Mouse (Mus musculus) heart, adult 2 months (tissue): ENCODE data around the gene Tm4sf5. TPM values are rescaled to one million over a fixed set of nuclear protein-coding genes. Genes with fewer than 3 reads are reported as not detected.

Experiments used
- DNase-seq, 2 experiments: peaks; one replicate each; pipeline ENCODE4 v3.0.0; 2021
- H3K27ac ChIP-seq: fragments of 200-600 bp; 2 replicates; pipeline ENCODE4 v1.8.1; 2022
- H3K27me3 ChIP-seq: fragments of 200-500 bp; 2 replicates; pipeline ENCODE4 v1.6.1; 2012; ENCODE audit warnings: mild to moderate bottlenecking, low read length, inconsistent platforms, mixed read lengths; ENCODE audit not compliant: control insufficient read depth, insufficient read depth
- H3K36me3 ChIP-seq: fragments of 200-500 bp; 2 replicates; pipeline ENCODE4 v1.6.1; 2012; ENCODE audit warnings: low read length, inconsistent platforms; ENCODE audit not compliant: control insufficient read depth, insufficient read depth
- H3K4me1 ChIP-seq: fragments of 200-500 bp; 2 replicates; pipeline ENCODE4 v1.6.1; 2011; ENCODE audit warnings: low read length; ENCODE audit not compliant: control insufficient read depth, insufficient read depth
- H3K4me3 ChIP-seq: fragments of 200-600 bp; 2 replicates; pipeline ENCODE4 v1.8.1; 2022
- H3K79me2 ChIP-seq: fragments of 200-500 bp; replicated peaks from 2 replicates; pipeline ENCODE4 v1.6.1; 2012; ENCODE audit warnings: mild to moderate bottlenecking, inconsistent platforms, low read length, moderate library complexity, mixed read lengths; ENCODE audit not compliant: control insufficient read depth, insufficient read depth
- H3K9ac ChIP-seq: fragments of 200-500 bp; 2 replicates; pipeline ENCODE4 v1.6.1; 2012; ENCODE audit warnings: low read depth, mild to moderate bottlenecking, control low read depth, inconsistent platforms, low read length, mixed read lengths
- CTCF ChIP-seq: fragments of 200-600 bp; IDR thresholded peaks from 2 replicates; pipeline ENCODE4 v1.8.1; 2022; ENCODE audit warnings: antibody characterized with exemption, mild to moderate bottlenecking, moderate library complexity
- EP300 ChIP-seq: fragments of 200-500 bp; IDR thresholded peaks from 2 replicates; pipeline ENCODE4 v1.6.1; 2011; ENCODE audit warnings: low read depth, low read length, control low read depth; ENCODE audit not compliant: insufficient read depth
- POLR2A ChIP-seq: fragments of 200-500 bp; IDR thresholded peaks from 2 replicates; pipeline ENCODE4 v1.6.1; 2011; ENCODE audit warnings: mild to moderate bottlenecking, low read depth, low read length, control low read depth; ENCODE audit not compliant: insufficient read depth
- WGBS: fragments of 180-500 bp; shearing (Covaris S2); methylation state at CpG from one replicate; pipeline ENCODE4 v1.1.7; 2018; 5-methylcytosine and 5-hydroxymethylcytosine counted together
- intact Hi-C: fragments of 180-260 bp; cut with DNase I; formaldehyde crosslinking; loops from one replicate; pipeline ENCODE4 v1.15.1; 2025
- polyA plus RNA-seq: library from polyadenylated mRNA; depleted of rRNA; stranded (reverse); fragments of >200 nt; gene quantifications from 2 replicates; pipeline ENCODE4 v1.2.3, GENCODE M21; 2012; rRNA removed
- total RNA-seq, 2 experiments: library from RNA; stranded (reverse); gene quantifications; 2 replicates each; pipeline ENCODE4 v1.2.3; 2021

The Tm4sf5 gene
- total and polyA plus RNA-seq, 3 experiments, result 1.2 to 1.5 (median 1.3) TPM

DNA sequence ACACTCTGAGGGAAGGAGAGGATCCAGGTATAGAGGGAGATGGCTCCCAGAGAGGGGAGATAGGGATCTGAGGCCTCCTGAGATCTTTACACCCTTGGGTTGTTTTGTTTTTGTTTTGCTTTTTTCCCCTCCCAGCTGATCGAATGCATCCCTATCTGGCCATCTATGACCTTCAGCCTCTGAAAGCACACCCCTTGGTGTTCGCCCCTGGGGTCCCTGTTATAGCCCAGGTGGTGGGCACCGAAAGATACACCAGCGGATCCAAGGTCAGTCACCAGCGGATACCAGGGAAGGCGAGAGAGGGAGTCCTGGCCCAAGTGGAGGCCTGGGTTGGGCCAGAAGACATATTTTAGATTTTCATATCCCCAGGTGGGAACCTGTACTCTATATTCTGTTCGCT, 35.9 kb downstream of the Tm4sf5 start:
- DNase-seq, result no peak
- intact Hi-C loops, result loop anchor here (1.0 to 2.0 kb wide), 2 partner anchors 16 to 64 kb away; partner anchors contain the start of gene Psmb6
- Histone ChIP-seq H3K27ac (peak overlapping the region; percentile 83), H3K4me1 (no peaks in the 10 kb centered on the region; the same call in 1 of the 2 replicates), H3K9ac (peak overlapping the region; percentile 76), H3K79me2 (no peaks in the 10 kb centered on the region), H3K36me3 (no peaks in the 10 kb centered on the region), H3K27me3 (no peaks in the 10 kb centered on the region), H3K4me3 (peak overlapping the region; percentile 70)
- TF ChIP-seq CTCF (no peak), POLR2A (no peak), EP300 (no peak)
- WGBS, result 87% methylated on average over 7 of the region's 7 CpGs

DNA sequence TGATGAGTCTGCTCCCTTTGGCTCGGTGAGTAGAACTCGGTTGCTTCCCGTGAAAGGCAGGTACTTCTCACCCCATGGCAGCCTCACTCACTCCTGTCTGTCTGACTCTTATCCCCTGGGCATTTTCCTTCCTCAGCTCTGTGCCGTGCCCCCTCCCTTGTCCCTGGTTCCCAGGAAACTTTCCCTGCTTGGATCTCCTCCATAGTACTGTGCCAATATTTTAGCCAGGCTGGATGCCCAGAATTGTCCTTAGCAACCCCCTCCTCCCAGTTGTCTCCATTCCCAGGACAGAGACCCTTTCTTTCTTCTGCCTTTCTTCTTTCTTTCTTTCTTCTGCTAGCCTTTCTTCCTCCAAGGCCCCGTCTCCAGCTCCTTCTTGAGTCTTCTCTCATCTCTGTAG, 36.4 kb downstream of the Tm4sf5 start:
- no peak overlapping the region for H3K4me3 ChIP-seq
- intact Hi-C loops, result loop anchor here (2.0 kb wide), 1 partner anchor 17 kb away; the partner anchor contains the start of gene Psmb6
- no peaks in the 10 kb centered on the region; the same call in 1 of the 2 replicates for H3K4me1 ChIP-seq
- no peaks in the 10 kb centered on the region for H3K79me2 ChIP-seq
- DNase-seq, result no peak
- 62% methylated on average over 5 of the region's 5 CpGs for WGBS
- no peak overlapping the region for H3K27ac ChIP-seq
- H3K27me3 ChIP-seq, result no peaks in the 10 kb centered on the region
- no peaks in the 10 kb centered on the region for H3K36me3 ChIP-seq
- TF ChIP-seq POLR2A, result no peak
- no peak for TF ChIP-seq EP300
- TF ChIP-seq CTCF, result no peak
- no peak overlapping the region for H3K9ac ChIP-seq

DNA sequence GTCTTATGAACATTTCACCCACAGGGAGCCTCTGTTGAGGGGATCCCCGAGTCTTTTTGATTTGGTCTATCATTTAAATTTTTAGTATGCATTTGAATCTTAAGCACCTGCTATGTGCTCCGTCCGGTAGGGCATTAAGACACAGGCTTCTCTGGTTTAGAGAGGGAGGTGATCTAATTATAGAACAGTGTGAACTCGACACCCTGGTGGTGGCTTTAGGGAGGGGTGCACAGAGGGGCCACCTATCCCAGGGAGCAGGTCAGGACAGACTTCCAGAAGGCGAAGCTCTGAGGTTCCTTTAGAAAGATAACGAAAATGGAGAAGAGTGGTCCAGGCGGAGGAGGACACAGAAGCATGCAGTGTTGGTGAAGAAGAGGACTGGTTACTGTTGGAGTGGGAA, 39.5 kb downstream of the Tm4sf5 start:
- no peaks in the 10 kb centered on the region; the same call in 1 of the 2 replicates for H3K4me1 ChIP-seq
- H3K79me2 ChIP-seq, result no peaks in the 10 kb centered on the region
- no peak overlapping the region for H3K27ac ChIP-seq
- no peak for DNase-seq
- TF ChIP-seq CTCF (peak; percentile 49), EP300 (no peak)
- H3K27me3 ChIP-seq, result no peaks in the 10 kb centered on the region
- no peak overlapping the region for H3K4me3 ChIP-seq
- H3K9ac ChIP-seq, result no peak overlapping the region
- intact Hi-C loops, result no loop called here
- H3K36me3 ChIP-seq, result no peaks in the 10 kb centered on the region
- WGBS, result 53% methylated on average over 7 of the region's 7 CpGs

DNA sequence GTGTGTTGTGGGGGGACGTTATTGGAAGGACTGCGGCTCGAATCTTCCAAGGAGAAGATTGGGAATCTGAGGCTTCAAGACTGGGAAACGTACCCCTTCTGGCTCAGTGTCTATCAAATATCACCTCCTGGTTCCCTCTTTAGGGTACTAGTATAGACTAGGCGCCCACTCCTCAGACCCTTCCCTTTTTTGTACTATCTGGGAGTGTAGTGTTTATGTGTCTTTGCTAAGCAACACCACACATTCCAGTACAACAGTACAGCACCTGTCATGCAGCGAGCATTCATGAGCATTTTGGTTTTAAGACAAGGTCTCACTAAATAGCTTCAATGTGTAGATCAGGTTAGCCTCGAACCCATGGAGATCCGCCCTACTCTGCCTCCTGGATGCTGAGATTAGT, 46.5 kb downstream of the Tm4sf5 start:
- H3K9ac ChIP-seq, result no peak overlapping the region
- intact Hi-C loops, result no loop called here
- WGBS, result 92% methylated on average over 8 of the region's 8 CpGs
- DNase-seq, result no peak
- H3K36me3 ChIP-seq, result no peaks in the 10 kb centered on the region
- no peak overlapping the region for H3K27ac ChIP-seq
- no peaks in the 10 kb centered on the region for H3K79me2 ChIP-seq
- H3K27me3 ChIP-seq, result no peaks in the 10 kb centered on the region
- TF ChIP-seq EP300, result no peak
- H3K4me1 ChIP-seq, result no peaks in the 10 kb centered on the region
- no peak overlapping the region for H3K4me3 ChIP-seq

DNA sequence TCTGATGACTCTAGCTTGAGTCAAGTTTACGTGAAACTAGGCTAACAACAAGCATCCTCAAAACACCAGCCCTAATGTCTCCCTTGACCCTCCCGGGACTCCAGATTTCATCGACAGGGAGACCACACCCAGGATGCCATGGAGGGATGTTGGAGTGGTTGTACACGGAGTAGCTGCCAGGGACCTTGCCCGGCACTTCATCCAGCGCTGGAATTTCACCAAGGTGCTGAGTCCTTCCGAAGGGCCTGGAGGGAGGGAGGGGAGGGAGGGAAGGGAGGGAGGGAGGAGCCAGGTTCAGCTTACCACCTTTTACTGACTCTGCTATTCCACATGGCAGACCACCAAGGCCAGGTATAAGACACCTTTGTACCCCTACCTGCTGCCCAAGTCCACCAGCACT, 48.9 kb downstream of the Tm4sf5 start:
- Histone ChIP-seq H3K79me2 (no peaks in the 10 kb centered on the region), H3K9ac (no peak overlapping the region), H3K4me1 (no peaks in the 10 kb centered on the region), H3K27ac (no peak overlapping the region), H3K4me3 (no peak overlapping the region), H3K27me3 (no peaks in the 10 kb centered on the region), H3K36me3 (no peaks in the 10 kb centered on the region)
- no peak for DNase-seq
- whole genome bisulfite sequencing, result 43% methylated on average over 7 of the region's 7 CpGs
- intact Hi-C loops, result no loop called here
- TF ChIP-seq POLR2A, result no peak
- no peak for TF ChIP-seq CTCF
- TF ChIP-seq EP300, result no peak

DNA sequence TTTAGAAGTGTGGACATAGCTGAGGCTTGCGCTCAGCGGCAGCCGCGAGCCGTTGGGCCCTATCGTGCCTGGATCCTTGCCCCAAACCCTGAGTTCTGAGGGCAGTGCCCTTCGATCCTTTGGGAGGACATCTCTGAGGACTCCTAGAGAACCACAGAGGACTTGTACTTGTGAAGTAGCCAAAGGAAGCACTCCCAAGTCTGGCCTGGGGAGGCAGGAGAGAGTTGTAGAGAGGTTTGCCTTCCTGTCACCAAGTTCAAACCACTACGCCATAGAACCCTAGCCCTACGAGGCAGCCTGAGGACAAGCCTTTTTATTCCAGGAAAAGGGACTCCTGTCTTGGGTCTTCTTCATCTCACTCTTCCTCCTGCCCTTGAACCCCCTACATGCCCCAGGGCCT, 52.5 kb downstream of the Tm4sf5 start:
- Histone ChIP-seq H3K27me3 (no peaks in the 10 kb centered on the region), H3K4me1 (no peaks in the 10 kb centered on the region; the same call in 1 of the 2 replicates), H3K79me2 (no peaks in the 10 kb centered on the region), H3K27ac (no peak overlapping the region), H3K4me3 (no peak overlapping the region), H3K9ac (no peak overlapping the region), H3K36me3 (no peaks in the 10 kb centered on the region)
- no peak for DNase-seq
- TF ChIP-seq EP300 (no peak), POLR2A (no peak), CTCF (no peak)
- 92% methylated on average over 9 of the region's 9 CpGs for whole genome bisulfite sequencing
- intact Hi-C loops, result no loop called here

Other genes with a start within 250 kb of the Tm4sf5 start
- 1 to 10 TPM; 2.8 to 6.0 TPM for gene Alox12, start 249.9 kb upstream of the Tm4sf5 start, total RNA-seq
- 6.2 and 7.2 TPM in 2 replicates for gene Alox12, start 249.9 kb upstream of the Tm4sf5 start, polyA plus RNA-seq
- under 1 TPM in 1 of 2 experiments, not detected in 1; 0.16 TPM for gene Alox12e, start 182.6 kb upstream of the Tm4sf5 start, total RNA-seq
- gene Alox12e, start 182.6 kb upstream of the Tm4sf5 start, polyA plus RNA-seq, result 0.10 TPM in 1 of 2 replicates, not detected in the other
- 10 to 100 TPM in 1 of 2 experiments, 1 to 10 TPM in 1; 5.5 to 13.7 TPM for gene Alox15, start 153.2 kb upstream of the Tm4sf5 start, total RNA-seq
- gene Alox15, start 153.2 kb upstream of the Tm4sf5 start, polyA plus RNA-seq, result 1.5 and 2.9 TPM in 2 replicates
- 10 to 100 TPM; 17.0 to 20.7 TPM for gene Pelp1, start 95.2 kb upstream of the Tm4sf5 start, total RNA-seq
- 12.4 and 13.0 TPM in 2 replicates for gene Pelp1, start 95.2 kb upstream of the Tm4sf5 start, polyA plus RNA-seq
- 10 to 100 TPM; 10.2 to 10.8 TPM for gene Arrb2, start 72.6 kb upstream of the Tm4sf5 start, total RNA-seq
- 23.6 and 27.6 TPM in 2 replicates for gene Arrb2, start 72.6 kb upstream of the Tm4sf5 start, polyA plus RNA-seq
- 1 to 10 TPM; 6.6 to 6.7 TPM for gene Med11, start 53.3 kb upstream of the Tm4sf5 start, total RNA-seq
- gene Med11, start 53.3 kb upstream of the Tm4sf5 start, polyA plus RNA-seq, result 7.8 and 9.7 TPM in 2 replicates
- 1 to 10 TPM; 1.3 to 2.9 TPM for gene Zmynd15, start 45.8 kb upstream of the Tm4sf5 start, total RNA-seq
- gene Zmynd15, start 45.8 kb upstream of the Tm4sf5 start, polyA plus RNA-seq, result 3.2 and 3.8 TPM in 2 replicates
- 1 to 10 TPM; 7.9 to 8.8 TPM for gene Cxcl16, start 45.3 kb upstream of the Tm4sf5 start, total RNA-seq
- 17.6 and 20.6 TPM in 2 replicates for gene Cxcl16, start 45.3 kb upstream of the Tm4sf5 start, polyA plus RNA-seq
- not detected for gene Vmo1, start 9.4 kb downstream of the Tm4sf5 start, total RNA-seq
- gene Vmo1, start 9.4 kb downstream of the Tm4sf5 start, polyA plus RNA-seq, result not detected in 2 replicates
- not detected for gene Gltpd2, start 14.0 kb downstream of the Tm4sf5 start, total RNA-seq
- gene Gltpd2, start 14.0 kb downstream of the Tm4sf5 start, polyA plus RNA-seq, result not detected in 2 replicates
- 100 to 1,000 TPM; 204 to 231 TPM for gene Psmb6, start 20.1 kb downstream of the Tm4sf5 start, total RNA-seq
- gene Psmb6, start 20.1 kb downstream of the Tm4sf5 start, polyA plus RNA-seq, result 296 and 367 TPM in 2 replicates
- not detected for gene Gm40193, start 27.7 kb downstream of the Tm4sf5 start, total RNA-seq
- gene Gm40193, start 27.7 kb downstream of the Tm4sf5 start, polyA plus RNA-seq, result not detected in 2 replicates
- gene Pld2, start 34.8 kb downstream of the Tm4sf5 start, total RNA-seq, result 1 to 10 TPM; 4.3 to 5.8 TPM
- 15.1 and 21.0 TPM in 2 replicates for gene Pld2, start 34.8 kb downstream of the Tm4sf5 start, polyA plus RNA-seq
- gene Mink1, start 57.6 kb downstream of the Tm4sf5 start, total RNA-seq, result 10 to 100 TPM; 41.3 to 46.8 TPM
- 40.8 and 49.6 TPM in 2 replicates for gene Mink1, start 57.6 kb downstream of the Tm4sf5 start, polyA plus RNA-seq
- not detected for gene 4930544D05Rik, start 110.6 kb downstream of the Tm4sf5 start, total RNA-seq
- gene 4930544D05Rik, start 110.6 kb downstream of the Tm4sf5 start, polyA plus RNA-seq, result 0.31 TPM in 1 of 2 replicates, not detected in the other
- not detected for gene Chrne, start 114.0 kb downstream of the Tm4sf5 start, total RNA-seq
- gene Chrne, start 114.0 kb downstream of the Tm4sf5 start, polyA plus RNA-seq, result not detected in 2 replicates
- under 1 TPM; 0.34 to 0.98 TPM for gene Gp1ba, start 133.9 kb downstream of the Tm4sf5 start, total RNA-seq
- gene Gp1ba, start 133.9 kb downstream of the Tm4sf5 start, polyA plus RNA-seq, result 0.29 and 0.59 TPM in 2 replicates
- gene Rnf167, start 142.0 kb downstream of the Tm4sf5 start, total RNA-seq, result 10 to 100 TPM; 50.8 to 58.7 TPM
- 65.0 and 80.9 TPM in 2 replicates for gene Rnf167, start 142.0 kb downstream of the Tm4sf5 start, polyA plus RNA-seq
- 100 to 1,000 TPM; 532 to 626 TPM for gene Slc25a11, start 142.2 kb downstream of the Tm4sf5 start, total RNA-seq
- gene Slc25a11, start 142.2 kb downstream of the Tm4sf5 start, polyA plus RNA-seq, result 632 and 932 TPM in 2 replicates
- gene Pfn1, start 149.4 kb downstream of the Tm4sf5 start, total RNA-seq, result 100 to 1,000 TPM; 270 to 280 TPM
- gene Pfn1, start 149.4 kb downstream of the Tm4sf5 start, polyA plus RNA-seq, result 439 and 479 TPM in 2 replicates
- 1,000 to 10,000 TPM; 1,523 to 1,659 TPM for gene Eno3, start 152.0 kb downstream of the Tm4sf5 start, total RNA-seq
- gene Eno3, start 152.0 kb downstream of the Tm4sf5 start, polyA plus RNA-seq, result 1,222 and 1,919 TPM in 2 replicates
- 10 to 100 TPM; 82.8 to 99.4 TPM for gene Spag7, start 164.2 kb downstream of the Tm4sf5 start, total RNA-seq
- 72.9 and 87.8 TPM in 2 replicates for gene Spag7, start 164.2 kb downstream of the Tm4sf5 start, polyA plus RNA-seq
- gene Camta2, start 182.9 kb downstream of the Tm4sf5 start, total RNA-seq, result 10 to 100 TPM; 37.8 to 37.9 TPM
- gene Camta2, start 182.9 kb downstream of the Tm4sf5 start, polyA plus RNA-seq, result 27.6 and 32.5 TPM in 2 replicates
- 1 to 10 TPM; 6.3 to 6.9 TPM for gene Inca1, start 194.9 kb downstream of the Tm4sf5 start, total RNA-seq
- gene Inca1, start 194.9 kb downstream of the Tm4sf5 start, polyA plus RNA-seq, result 4.6 and 5.4 TPM in 2 replicates
- gene Kif1c, start 195.3 kb downstream of the Tm4sf5 start, total RNA-seq, result 100 to 1,000 TPM; 477 to 524 TPM
- gene Kif1c, start 195.3 kb downstream of the Tm4sf5 start, polyA plus RNA-seq, result 153 and 228 TPM in 2 replicates